Mouse (Mus musculus) gastrocnemius, postnatal 10 days (tissue): ENCODE measurements around the gene Vmn1r60. TPM values are rescaled to one million over a fixed set of nuclear protein-coding genes. Genes with fewer than 3 reads are reported as not detected.
"Not testable (repeated sequence)": the region's sequence is repeated elsewhere in the genome, so short reads cannot be mapped to it uniquely, and the experiment has no call there.

Experiments
- DNase-seq: peaks from one replicate; pipeline ENCODE4 v3.0.0; 2021; ENCODE audit warnings: mixed read lengths
- long read RNA-seq, 2 experiments: library from polyadenylated mRNA; stranded (forward); transcript quantifications; one replicate each; pipeline ENCODE4 v2.0.0; 2021
- total RNA-seq, 2 experiments: library from RNA; stranded (reverse); gene quantifications; 2 replicates each; pipeline ENCODE4 v1.2.3; 2021

Gene Vmn1r60
- not detected for total RNA-seq
- long read RNA-seq, experiment 1, result 0 reads
- long read RNA-seq, experiment 2, result 0 reads

DNA sequence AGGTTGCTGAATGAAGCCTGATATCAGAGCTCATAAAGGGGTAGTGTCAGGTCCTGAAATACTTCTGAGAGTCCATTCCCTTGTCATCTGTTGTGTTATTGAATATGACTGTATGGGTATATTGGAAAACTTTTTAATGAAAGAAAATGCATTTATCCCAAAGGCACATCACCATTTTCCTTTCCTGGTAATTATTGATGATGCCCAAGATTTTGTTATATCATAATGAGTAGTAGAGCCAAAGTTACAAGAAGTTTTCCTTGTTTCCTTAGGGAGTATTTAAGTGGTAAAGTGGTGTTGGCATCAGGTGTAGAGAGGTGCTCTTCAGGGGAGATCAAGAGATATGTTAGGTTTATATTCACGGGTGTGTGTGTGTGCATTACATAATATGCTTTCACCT lies at the start of gene Vmn1r60:
TSS of gene Vmn1r60 (minus strand) at position 101 of the 400 bp plus-strand sequence.
- DNase-seq, result not testable (repeated sequence)

DNA sequence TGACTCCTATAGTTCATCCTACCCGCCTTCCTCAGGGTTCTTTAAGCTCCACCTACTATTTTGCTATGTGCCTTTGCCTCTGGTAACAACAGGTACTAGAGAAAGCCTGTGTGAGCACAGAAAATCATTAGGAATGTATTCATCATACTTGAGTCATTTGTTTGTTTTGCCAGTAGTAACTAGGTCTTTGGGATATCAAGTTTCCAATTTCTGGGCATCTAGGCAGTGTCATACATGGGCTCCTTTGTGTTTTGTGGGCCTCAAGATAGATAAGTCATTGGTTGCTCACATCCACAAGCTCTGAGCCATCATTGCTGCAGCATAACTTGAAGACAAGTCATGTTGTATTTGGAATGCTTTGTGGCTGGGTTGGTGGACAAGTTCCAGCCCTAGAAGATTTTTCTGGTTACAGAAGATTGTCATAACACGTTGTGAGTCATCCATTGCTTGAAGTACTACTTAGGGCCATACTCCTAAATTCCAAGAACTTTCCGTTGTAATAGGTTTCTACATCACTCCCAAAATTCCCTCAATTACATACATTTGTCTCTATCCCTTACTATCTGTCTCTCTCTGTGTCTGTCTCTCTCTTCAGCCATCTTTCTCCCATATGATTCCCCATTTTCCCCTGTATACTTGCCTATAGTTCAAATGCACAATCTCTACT lies 6.2 kb downstream of the Vmn1r60 start:
- DNase-seq, result not testable (repeated sequence)

DNA sequence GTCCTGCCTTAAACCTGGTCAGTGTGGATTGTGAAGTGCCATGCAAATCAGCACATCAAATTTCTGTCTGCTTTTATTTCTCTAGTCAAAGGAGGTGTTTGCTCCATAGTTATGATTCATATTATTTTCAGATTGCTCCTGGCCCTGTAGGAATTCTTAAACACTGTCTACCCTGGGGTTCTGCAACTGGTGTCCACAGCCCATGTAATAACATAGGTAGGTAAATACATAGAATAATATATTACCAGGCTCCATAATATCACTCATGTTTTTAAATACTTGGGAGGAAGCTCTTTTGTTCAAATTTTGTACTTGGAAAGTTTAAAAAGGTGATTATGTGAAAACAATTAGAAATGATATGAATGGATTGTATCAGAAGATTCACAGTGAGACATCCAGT lies 53.3 kb downstream of the Vmn1r60 start, which contains the start of gene Vmn2r28:
TSS of gene Vmn2r28 (minus strand) at position 101 of the 400 bp plus-strand sequence.
- not testable (repeated sequence) for DNase-seq

Other genes with a start within 250 kb of the Vmn1r60 start
- gene Gm5065, start 196.8 kb downstream of the Vmn1r60 start, total RNA-seq, result not detected
- not detected for gene Nlrp2, start 196.3 kb downstream of the Vmn1r60 start, total RNA-seq
- not detected for gene Vmn1r58, start 133.9 kb downstream of the Vmn1r60 start, total RNA-seq
- gene Vmn1r59, start 90.5 kb downstream of the Vmn1r60 start, total RNA-seq, result not detected
- gene Vmn2r28, start 53.4 kb downstream of the Vmn1r60 start, total RNA-seq, result not detected
- not detected for gene Vmn1r61, start 66.0 kb upstream of the Vmn1r60 start, total RNA-seq
- not detected for gene Vmn1r62, start 126.3 kb upstream of the Vmn1r60 start, total RNA-seq